Mouse (Mus musculus) heart, embryonic 10.5 days (tissue): ENCODE results near the gene Vegfa. TPM values are rescaled to one million over a fixed set of nuclear protein-coding genes. Genes with fewer than 3 reads are reported as not detected.

Source experiments
- DNase-seq: peaks from one replicate; pipeline ENCODE4 v3.0.0-alpha.2; 2017; ENCODE audit warnings: low spot score
- H3K27ac ChIP-seq: fragments of 300-500 bp; sonication (generic); 2 replicates; pipeline ENCODE4 v1.5.1; 2016; ENCODE audit warnings: mild to moderate bottlenecking
- H3K27me3 ChIP-seq: fragments of 300-500 bp; sonication (generic); 2 replicates; pipeline ENCODE4 v1.6.1; 2016; ENCODE audit warnings: mild to moderate bottlenecking; ENCODE audit not compliant: poor library complexity, insufficient read depth, severe bottlenecking
- H3K36me3 ChIP-seq: fragments of 300-500 bp; sonication (generic); 2 replicates; pipeline ENCODE4 v1.6.1; 2016; ENCODE audit warnings: mild to moderate bottlenecking, moderate library complexity
- H3K4me1 ChIP-seq: fragments of 300-500 bp; sonication (generic); 2 replicates; pipeline ENCODE4 v1.6.1; 2016; ENCODE audit warnings: mild to moderate bottlenecking
- H3K4me3 ChIP-seq: fragments of 300-500 bp; sonication (generic); 2 replicates; pipeline ENCODE4 v1.5.1; 2016; ENCODE audit warnings: mild to moderate bottlenecking, moderate library complexity
- H3K9me3 ChIP-seq: fragments of 300-500 bp; sonication (generic); 2 replicates; pipeline ENCODE4 v1.6.1; 2016; ENCODE audit warnings: mild to moderate bottlenecking, moderate library complexity
- whole genome bisulfite sequencing: fragments of 180-500 bp; shearing (Covaris S2); methylation state at CpG from one replicate; pipeline ENCODE4 v1.1.7; 2016; 5-methylcytosine and 5-hydroxymethylcytosine counted together
- polyA plus RNA-seq: library from polyadenylated mRNA; unstranded; fragments of >200 nt; fragmentation: Nextera tagmentation; extraction: Ambion mirVana; gene quantifications from 2 replicates; pipeline ENCODE4 v1.2.1, GENCODE M21; 2016

The Vegfa gene
- polyA plus RNA-seq, 1 experiment from 2014 or later, result 6.0 TPM

GRCm38 (mm10) chr17:46029554-46030207 is 2.5 kb downstream of the Vegfa start:
- no peaks in the 10 kb centered on the region for H3K9me3 ChIP-seq
- H3K27ac ChIP-seq, result peak overlapping the region; percentile 99
- H3K36me3 ChIP-seq, result peaks cover 28% of the 10 kb centered on the region
- 0 out of 2 replicates have a peak, but pooled peaks cover 5% of the 10 kb centered on the region for H3K27me3 ChIP-seq
- H3K4me1 ChIP-seq, result peaks cover 71% of the 10 kb centered on the region
- no peak for DNase-seq
- 15% methylated on average over 7 of the region's 7 CpGs for WGBS
- peak overlapping the region; percentile 78 for H3K4me3 ChIP-seq

- Histone ChIP-seq H3K36me3 (peaks cover 34% of the 10 kb centered on the region), H3K4me3 (peak overlapping the region; percentile 78), H3K4me1 (peaks cover 68% of the 10 kb centered on the region), H3K27me3 (0 out of 2 replicates have a peak, but pooled peaks cover 5% of the 10 kb centered on the region), H3K9me3 (no peaks in the 10 kb centered on the region), H3K27ac (peak overlapping the region; percentile 99)
- DNase-seq, result no peak
- 35% methylated on average over 2 of the region's 2 CpGs for WGBS
Measured at GRCm38 (mm10) chr17:46029052-46029553, 3.1 kb downstream of the Vegfa start.

GRCm38 (mm10) chr17:46028210-46029051 is 3.7 kb downstream of the Vegfa start:
- peak overlapping the region; percentile 78 for H3K4me3 ChIP-seq
- peak overlapping the region; percentile 99 for H3K27ac ChIP-seq
- H3K36me3 ChIP-seq, result peaks cover 41% of the 10 kb centered on the region
- 10% methylated on average over 15 of the region's 15 CpGs for WGBS
- peaks cover 64% of the 10 kb centered on the region for H3K4me1 ChIP-seq
- no peak for DNase-seq
- no peaks in the 10 kb centered on the region for H3K27me3 ChIP-seq
- no peaks in the 10 kb centered on the region for H3K9me3 ChIP-seq

- H3K36me3 ChIP-seq, result peaks cover 52% of the 10 kb centered on the region
- peak overlapping the region; percentile 99 for H3K27ac ChIP-seq
- H3K4me3 ChIP-seq, result peak overlapping the region; percentile 78
- H3K27me3 ChIP-seq, result no peaks in the 10 kb centered on the region
- WGBS, result 22% methylated on average over 16 of the region's 16 CpGs
- H3K9me3 ChIP-seq, result no peaks in the 10 kb centered on the region
- peaks cover 53% of the 10 kb centered on the region for H3K4me1 ChIP-seq
- peak; percentile 88 for DNase-seq
Measured at GRCm38 (mm10) chr17:46027066-46027917, 4.9 kb downstream of the Vegfa start.

GRCm38 (mm10) chr17:46025927-46026668 is 6.1 kb downstream of the Vegfa start:
- Histone ChIP-seq H3K27ac (peak overlapping the region; percentile 84), H3K4me1 (peaks cover 55% of the 10 kb centered on the region), H3K4me3 (peak overlapping the region; percentile 6), H3K36me3 (peaks cover 64% of the 10 kb centered on the region), H3K9me3 (no peaks in the 10 kb centered on the region), H3K27me3 (no peaks in the 10 kb centered on the region)
- no peak for DNase-seq
- 67% methylated on average over 11 of the region's 11 CpGs for WGBS

- Histone ChIP-seq H3K27ac (peak overlapping the region; percentile 25), H3K9me3 (no peaks in the 10 kb centered on the region), H3K27me3 (no peaks in the 10 kb centered on the region), H3K4me1 (peaks cover 60% of the 10 kb centered on the region), H3K36me3 (peaks cover 73% of the 10 kb centered on the region), H3K4me3 (no peak overlapping the region)
- WGBS, result 90% methylated on average over 15 of the region's 15 CpGs
- no peak for DNase-seq
Measured at GRCm38 (mm10) chr17:46025207-46025606, 7.0 kb downstream of the Vegfa start.

- WGBS, result 90% methylated on average over 5 of the region's 5 CpGs
- Histone ChIP-seq H3K9me3 (no peaks in the 10 kb centered on the region), H3K36me3 (peaks cover 83% of the 10 kb centered on the region), H3K27ac (no peak overlapping the region), H3K4me3 (no peak overlapping the region), H3K27me3 (no peaks in the 10 kb centered on the region), H3K4me1 (peaks cover 55% of the 10 kb centered on the region)
- no peak for DNase-seq
Measured at GRCm38 (mm10) chr17:46024192-46024591, 8.0 kb downstream of the Vegfa start.

GRCm38 (mm10) chr17:46023572-46023971 is 8.6 kb downstream of the Vegfa start:
- peaks cover 55% of the 10 kb centered on the region for H3K4me1 ChIP-seq
- DNase-seq, result no peak
- 93% methylated on average over 8 of the region's 8 CpGs for WGBS
- H3K9me3 ChIP-seq, result no peaks in the 10 kb centered on the region
- H3K27me3 ChIP-seq, result no peaks in the 10 kb centered on the region
- peaks cover 89% of the 10 kb centered on the region for H3K36me3 ChIP-seq
- H3K4me3 ChIP-seq, result no peak overlapping the region
- 0 out of 2 replicates have a peak overlapping the region, but pooled peaks have one; percentile 31 for H3K27ac ChIP-seq

- Histone ChIP-seq H3K36me3 (peaks cover 94% of the 10 kb centered on the region), H3K27ac (0 out of 2 replicates have a peak overlapping the region, but pooled peaks have one; percentile 31)
- WGBS, result 75% methylated on average over 6 of the region's 6 CpGs
Measured at GRCm38 (mm10) chr17:46022934-46023333, 9.2 kb downstream of the Vegfa start.

GRCm38 (mm10) chr17:46022427-46022826 is 9.7 kb downstream of the Vegfa start:
- Histone ChIP-seq H3K36me3 (peaks cover 94% of the 10 kb centered on the region), H3K4me3 (no peak overlapping the region), H3K27ac (no peak overlapping the region), H3K27me3 (no peaks in the 10 kb centered on the region), H3K4me1 (peaks cover 49% of the 10 kb centered on the region), H3K9me3 (no peaks in the 10 kb centered on the region)
- DNase-seq, result no peak
- 87% methylated on average over 4 of the region's 4 CpGs for WGBS

More at GRCm38 (mm10) chr17:46022934-46023333, 9.2 kb downstream of the Vegfa start:
- DNase-seq, result no peak
- Histone ChIP-seq H3K4me1 (peaks cover 52% of the 10 kb centered on the region), H3K27me3 (no peaks in the 10 kb centered on the region), H3K9me3 (no peaks in the 10 kb centered on the region), H3K4me3 (no peak overlapping the region)

- H3K36me3 ChIP-seq, result peaks cover 91% of the 10 kb centered on the region
- no peak overlapping the region for H3K4me3 ChIP-seq
- WGBS, result 94% methylated on average over 9 of the region's 9 CpGs
- DNase-seq, result no peak
- H3K27ac ChIP-seq, result no peak overlapping the region
- H3K4me1 ChIP-seq, result peaks cover 43% of the 10 kb centered on the region
- H3K27me3 ChIP-seq, result no peaks in the 10 kb centered on the region
- no peaks in the 10 kb centered on the region for H3K9me3 ChIP-seq
Measured at GRCm38 (mm10) chr17:46021760-46022159, 10.4 kb downstream of the Vegfa start.

GRCm38 (mm10) chr17:46021173-46021572 is 11.0 kb downstream of the Vegfa start:
- 90% methylated on average over 7 of the region's 7 CpGs for WGBS
- DNase-seq, result no peak
- peaks cover 92% of the 10 kb centered on the region for H3K36me3 ChIP-seq
- no peaks in the 10 kb centered on the region for H3K27me3 ChIP-seq
- no peak overlapping the region for H3K4me3 ChIP-seq
- H3K9me3 ChIP-seq, result no peaks in the 10 kb centered on the region
- peaks cover 37% of the 10 kb centered on the region for H3K4me1 ChIP-seq
- H3K27ac ChIP-seq, result no peak overlapping the region
